ENCODE assay signal across 11 mouse cellular contexts in genomic region chr13:24393055-24393454, GRCm38 (mm10).
DNase-seq lines count a peak whose midpoint lies in the region; ATAC-seq lines count a peak whose summit lies in the region.
"Had no signal": no experiment of that assay in that cellular context is flagged by ENCODE, and none has a peak within 500 bp of the region (broad histone marks: within the 10 kb centered on the region; RNA-seq: fewer than 3 reads in every experiment).

No protein-coding gene starts in this region.

- no peaks in the 10 kb centered on the region for H3K9me3 ChIP-seq in kidney, embryonic 14.5 days (ENCODE audit: control insufficient read depth, low read length)
- H3K9me3 ChIP-seq in embryonic facial prominence, embryonic 14.5 days (ENCODE audit: control insufficient read depth, low read length): no peaks in the 10 kb centered on the region
- no peaks in the 10 kb centered on the region for H3K9me3 ChIP-seq in intestine, embryonic 16.5 days (ENCODE audit: control insufficient read depth, low read length)
- H3K9me3 ChIP-seq in hindbrain, embryonic 10.5 days: no peaks in the 10 kb centered on the region
- H3K9me3 ChIP-seq: forebrain, embryonic 15.5 days had no signal

- H3K4me3 ChIP-seq in kidney, embryonic 14.5 days (ENCODE audit: low read length): no peak overlapping the region
- no peak overlapping the region for H3K4me3 ChIP-seq in embryonic facial prominence, embryonic 14.5 days (ENCODE audit: low read depth, low read length)
- H3K4me3 ChIP-seq in intestine, embryonic 16.5 days (ENCODE audit: low read length): no peak overlapping the region
- H3K4me3 ChIP-seq in hindbrain, embryonic 10.5 days: no peak overlapping the region
- H3K4me3 ChIP-seq: forebrain, embryonic 15.5 days had no signal

- H3K4me2 ChIP-seq in kidney, embryonic 14.5 days (replicated peaks; ENCODE audit: low read depth, low read length): no peak overlapping the region
- H3K4me2 ChIP-seq in embryonic facial prominence, embryonic 14.5 days (ENCODE audit: low read depth, low read length): no peak overlapping the region
- H3K4me2 ChIP-seq in intestine, embryonic 16.5 days (ENCODE audit: low read depth, low read length): no peak overlapping the region
- H3K4me2 ChIP-seq: forebrain, embryonic 15.5 days had no signal

- ATAC-seq in kidney, embryonic 14.5 days (ENCODE audit: low FRiP score, low TSS enrichment): no peak
- no peak for ATAC-seq in embryonic facial prominence, embryonic 14.5 days (ENCODE audit: low read depth)
- peak; percentile 94 for ATAC-seq in megakaryocyte, adult 5-6 weeks (ENCODE audit: poor library complexity, severe bottlenecking)
- ATAC-seq in intestine, embryonic 16.5 days: no peak
- no peak for ATAC-seq in activated CD4-positive, CD25-positive, alpha-beta regulatory T cell, adult 4 months
- ATAC-seq: forebrain, embryonic 15.5 days had no signal

- no peak overlapping the region for H3K9ac ChIP-seq in kidney, embryonic 14.5 days (ENCODE audit: low read depth, low read length)
- H3K9ac ChIP-seq in embryonic facial prominence, embryonic 14.5 days (ENCODE audit: low read depth, low read length): no peak overlapping the region
- H3K9ac ChIP-seq in intestine, embryonic 16.5 days (ENCODE audit: low read depth, low read length): no peak overlapping the region
- H3K9ac ChIP-seq: forebrain, embryonic 15.5 days had no signal

- no peaks in the 10 kb centered on the region for H3K36me3 ChIP-seq in kidney, embryonic 14.5 days (ENCODE audit: control insufficient read depth, insufficient read depth, low read length)
- H3K36me3 ChIP-seq in embryonic facial prominence, embryonic 14.5 days (ENCODE audit: control insufficient read depth, insufficient read depth, low read length): no peaks in the 10 kb centered on the region
- H3K36me3 ChIP-seq in intestine, embryonic 16.5 days (ENCODE audit: control insufficient read depth, insufficient read depth, low read length): no peaks in the 10 kb centered on the region
- H3K36me3 ChIP-seq in hindbrain, embryonic 10.5 days: no peaks in the 10 kb centered on the region
- H3K36me3 ChIP-seq: forebrain, embryonic 15.5 days had no signal

- H3K27ac ChIP-seq in kidney, embryonic 14.5 days (ENCODE audit: low read depth, low read length): no peak overlapping the region
- H3K27ac ChIP-seq in embryonic facial prominence, embryonic 14.5 days (replicated peaks; ENCODE audit: low read depth, low read length): no peak overlapping the region
- no peak overlapping the region for H3K27ac ChIP-seq in intestine, embryonic 16.5 days (ENCODE audit: low read length)
- no peak overlapping the region for H3K27ac ChIP-seq in hindbrain, embryonic 10.5 days
- H3K27ac ChIP-seq: forebrain, embryonic 15.5 days had no signal

- peak; percentile 37 to 39 for DNase-seq in kidney, adult 8-10 months
- DNase-seq in CD4-positive helper T cell, adult 2 months (ENCODE audit: low read depth, low spot score): peak; percentile 29
- peak; percentile 45 for DNase-seq in embryonic facial prominence, embryonic 14.5 days (ENCODE audit: low spot score)
- no peak for DNase-seq in hindbrain, embryonic 10.5 days (ENCODE audit: low spot score)
- DNase-seq: cerebellum, adult 18-20 months; layer of hippocampus, adult 9-11 months had no signal

- WGBS in kidney, embryonic 14.5 days: 42% methylated on average over 4 of the region's 4 CpGs
- WGBS in embryonic facial prominence, embryonic 14.5 days: 23% methylated on average over 4 of the region's 4 CpGs
- WGBS in intestine, embryonic 16.5 days: 29% methylated on average over 4 of the region's 4 CpGs
- 69% methylated on average over 4 of the region's 4 CpGs for WGBS in hindbrain, embryonic 10.5 days

- no peaks in the 10 kb centered on the region for H3K27me3 ChIP-seq in kidney, embryonic 14.5 days (ENCODE audit: control insufficient read depth, insufficient read depth, low read length)
- H3K27me3 ChIP-seq in embryonic facial prominence, embryonic 14.5 days (replicated peaks; ENCODE audit: control insufficient read depth, insufficient read depth, low read length): no peaks in the 10 kb centered on the region
- H3K27me3 ChIP-seq in intestine, embryonic 16.5 days (replicated peaks; ENCODE audit: control insufficient read depth, insufficient read depth, low read length): no peaks in the 10 kb centered on the region
- H3K27me3 ChIP-seq in hindbrain, embryonic 10.5 days (ENCODE audit: insufficient read depth, poor library complexity, severe bottlenecking): no peaks in the 10 kb centered on the region
- H3K27me3 ChIP-seq: forebrain, embryonic 15.5 days had no signal

- H3K4me1 ChIP-seq in kidney, embryonic 14.5 days (ENCODE audit: control insufficient read depth, insufficient read depth, low read length): no peaks in the 10 kb centered on the region
- H3K4me1 ChIP-seq in embryonic facial prominence, embryonic 14.5 days (ENCODE audit: control insufficient read depth, insufficient read depth, low read length): peaks cover 4% of the 10 kb centered on the region; the same call in 1 of the 2 replicates
- no peaks in the 10 kb centered on the region for H3K4me1 ChIP-seq in intestine, embryonic 16.5 days (ENCODE audit: control insufficient read depth, insufficient read depth, low read length)
- H3K4me1 ChIP-seq in hindbrain, embryonic 10.5 days (replicated peaks): no peaks in the 10 kb centered on the region
